25 mouse cellular contexts compared by ENCODE assay signal in genomic region chr4:48244280-48244679, GRCm38 (mm10).
"Had no signal": no experiment of that assay in that cellular context is flagged by ENCODE, and none has a peak within 500 bp of the region (broad histone marks: within the 10 kb centered on the region; RNA-seq: fewer than 3 reads in every experiment).

No protein-coding gene starts in this region.

- H3K27ac ChIP-seq: gastrocnemius, adult 2 months; heart, embryonic 10.5 days; hindbrain, embryonic 10.5 days; hindbrain, embryonic 12.5 days; hindbrain, embryonic 14.5 days; kidney, embryonic 15.5 days; kidney, postnatal 0 days; limb, embryonic 10.5 days; limb, embryonic 12.5 days had no signal

- DNase-seq: gastrocnemius, adult 2 months; gastrocnemius, postnatal 10 days; gastrocnemius, postnatal 25 days; heart, adult 18-20 months; heart, postnatal 10 days; heart, postnatal 4 days; kidney, adult 11 months; kidney, adult 2 months; kidney, adult 9 months; kidney, postnatal 14 days; kidney, postnatal 36 days; layer of hippocampus, adult 9-11 months; layer of hippocampus, postnatal 36 days; liver had no signal

- H3K36me3 ChIP-seq: heart, embryonic 10.5 days; heart, embryonic 12.5 days; hindbrain, embryonic 12.5 days; kidney, embryonic 15.5 days; limb, embryonic 10.5 days; limb, embryonic 12.5 days had no signal

- H3K4me2 ChIP-seq: heart, embryonic 12.5 days; hindbrain, embryonic 12.5 days; hindbrain, embryonic 14.5 days; kidney, embryonic 15.5 days; limb, embryonic 12.5 days had no signal

- H3K9ac ChIP-seq: heart, embryonic 12.5 days; hindbrain, embryonic 12.5 days; hindbrain, embryonic 14.5 days; kidney, embryonic 15.5 days; limb, embryonic 12.5 days had no signal

- ATAC-seq: hindbrain, embryonic 16.5 days; intestine, embryonic 16.5 days had no signal

- H3K27me3 ChIP-seq: heart, embryonic 12.5 days; hindbrain, embryonic 12.5 days; kidney, embryonic 15.5 days; limb, embryonic 12.5 days had no signal

- H3K4me3 ChIP-seq: gastrocnemius, adult 2 months; heart, embryonic 10.5 days; heart, embryonic 12.5 days; hindbrain, embryonic 10.5 days; hindbrain, embryonic 12.5 days; kidney, embryonic 15.5 days; limb, embryonic 10.5 days; limb, embryonic 12.5 days had no signal

- H3K9me3 ChIP-seq: heart, embryonic 10.5 days; heart, embryonic 12.5 days; hindbrain, embryonic 10.5 days; hindbrain, embryonic 12.5 days; kidney, embryonic 15.5 days; limb, embryonic 10.5 days; limb, embryonic 12.5 days had no signal

- H3K4me1 ChIP-seq: heart, embryonic 10.5 days; heart, embryonic 12.5 days; hindbrain, embryonic 10.5 days; kidney, embryonic 15.5 days; limb, embryonic 10.5 days; limb, embryonic 12.5 days had no signal
